Mouse (Mus musculus) mesoderm, embryonic 11.5 days (tissue): ENCODE data around the gene Ctdsp2.

ENCODE experiments used
- DNase-seq: peaks from one replicate; pipeline ENCODE4 v3.0.0-alpha.2; 2012; ENCODE audit warnings: low read depth, low spot score

Ctdsp2 gene

DNA sequence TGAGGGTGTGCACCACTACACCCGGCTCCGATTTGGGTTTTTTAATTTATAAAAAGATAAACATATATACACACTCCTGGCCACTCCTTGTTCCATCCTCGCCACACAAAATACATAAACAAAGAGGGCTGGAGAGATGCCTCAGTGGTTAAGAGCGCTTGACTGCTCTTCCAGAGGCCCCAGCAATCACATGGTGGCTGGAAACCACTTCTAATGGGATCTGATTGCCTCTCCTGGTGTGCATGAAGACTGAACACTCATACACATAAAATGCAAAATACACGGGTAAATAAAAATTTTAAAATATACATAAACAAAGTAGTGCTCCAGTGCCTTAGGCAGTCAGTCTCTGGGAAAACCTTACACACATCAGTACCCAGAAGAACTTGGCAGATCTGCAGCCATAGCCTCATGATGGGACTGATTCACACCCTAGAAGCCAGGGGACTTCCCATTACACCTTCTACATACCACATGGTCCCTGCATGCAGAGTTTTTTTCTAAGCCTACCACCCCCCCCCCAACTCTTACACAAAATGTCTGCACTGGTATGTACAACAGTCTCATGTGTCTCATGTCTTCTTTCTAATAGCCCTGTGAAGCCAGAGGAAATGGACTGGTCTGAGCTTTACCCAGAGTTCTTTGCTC, 64.1 kb downstream of the Ctdsp2 start:
- no peak for DNase-seq

DNA sequence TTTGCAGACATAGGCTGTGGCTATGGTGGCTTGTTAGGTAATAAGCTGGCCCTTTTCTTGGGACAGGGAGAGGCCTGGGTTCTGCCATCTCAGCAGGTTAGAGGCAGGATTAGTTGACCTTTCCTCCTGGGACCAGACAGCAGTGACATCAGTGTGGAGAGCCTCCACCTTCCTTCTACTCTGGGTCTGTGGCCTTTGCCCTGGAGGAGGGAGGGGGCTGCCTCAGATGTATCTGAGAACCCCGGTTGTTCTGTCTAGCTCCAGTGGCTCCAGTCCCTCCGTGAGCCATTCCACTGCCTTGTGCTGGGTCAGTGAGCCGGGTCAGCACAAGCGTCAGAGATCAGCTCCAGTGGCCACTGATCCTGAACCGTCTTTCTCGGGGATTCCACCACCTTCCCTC, 64.7 kb downstream of the Ctdsp2 start:
- DNase-seq = no peak

- DNase-seq = no peak
Measured at GRCm38 (mm10) chr10:127047954-127048353, 69.4 kb downstream of the Ctdsp2 start, which contains the start of gene Cyp27b1. Gene Cyp27b1 (plus strand): TSS chr10:127048250.

- no peak for DNase-seq
Measured at GRCm38 (mm10) chr10:127048608-127049394, 70.3 kb downstream of the Ctdsp2 start.
